Mouse (Mus musculus) myocyte (in vitro differentiated cells): ENCODE data around the gene Rsph9.

ENCODE experiments used
- POLR2A ChIP-seq: IDR thresholded peaks from one replicate; pipeline ENCODE4 v1.6.1; 2011; ENCODE audit warnings: low read depth, mild to moderate bottlenecking, control low read depth, moderate library complexity; ENCODE audit not compliant: insufficient read length
- USF1 ChIP-seq: IDR thresholded peaks from one replicate; pipeline ENCODE4 v1.6.1; 2011; ENCODE audit warnings: low read depth, mild to moderate bottlenecking, control low read depth, moderate library complexity

GRCm38 (mm10) chr17:46164791-46165190, 20.8 kb upstream of the Rsph9 start:
- TF ChIP-seq POLR2A (no peak), USF1 (no peak)
